Mouse (Mus musculus): ENCODE measurements around the gene Gm26602. TPM values are rescaled to one million over a fixed set of nuclear protein-coding genes. Genes with fewer than 3 reads are reported as not detected.

Gm26602 gene
- polyA plus RNA-seq, 1 experiment = not detected

- Histone ChIP-seq H3K4me2 (ENCODE audit: low read depth) (peak overlapping the region; percentile 71), H3K79me2 (ENCODE audit: control insufficient read depth, insufficient read depth) (no peaks in the 10 kb centered on the region), H3ac (ENCODE audit: control insufficient read depth, insufficient read length) (no peak overlapping the region), H3K27me3 (ENCODE audit: control insufficient read depth, insufficient read depth, insufficient read length) (no peaks in the 10 kb centered on the region), H3K36me3 (ENCODE audit: control insufficient read depth, insufficient read depth) (no peaks in the 10 kb centered on the region), H3K4me3 (no peak overlapping the region)
- TF ChIP-seq POLR2A (IDR thresholded peaks at IDR 0.05; ENCODE audit: insufficient read length, low read depth) (no peak), SRF (IDR thresholded peaks at IDR 0.05; ENCODE audit: control insufficient read depth, insufficient read length, low read depth) (no peak), E2F4 (IDR thresholded peaks at IDR 0.05; ENCODE audit: insufficient read depth) (no peak), MYOG (IDR thresholded peaks at IDR 0.05; ENCODE audit: control insufficient read depth in 1 of 3, insufficient read depth in 1 of 3, insufficient read length in 2 of 3, low read depth in 2 of 3) (no peak), USF1 (IDR thresholded peaks at IDR 0.05; ENCODE audit: low read depth) (no peak), MAX (IDR thresholded peaks at IDR 0.05; ENCODE audit: low read depth) (no peak), MYOD1 (IDR thresholded peaks at IDR 0.05; ENCODE audit: control insufficient read depth in 1 of 3, insufficient read length in 2 of 3, low read depth in 2 of 3) (no peak), TCF3 (IDR thresholded peaks at IDR 0.05; ENCODE audit: insufficient read length, low read depth) (no peak), TCF12 (IDR thresholded peaks at IDR 0.05; ENCODE audit: insufficient read depth, poor library complexity, severe bottlenecking) (no peak), REST (IDR thresholded peaks at IDR 0.05; ENCODE audit: insufficient read depth, insufficient read length) (no peak), POLR2AphosphoS2 (IDR thresholded peaks at IDR 0.05; ENCODE audit: insufficient read length, low read depth) (no peak), CEBPB (IDR thresholded peaks at IDR 0.05; ENCODE audit: insufficient read depth, poor library complexity, severe bottlenecking) (no peak)
Measured at GRCm38 (mm10) chr10:79937775-79938526, 27.3 kb downstream of the Gm26602 start.

- Histone ChIP-seq H3K79me2 (ENCODE audit: control insufficient read depth, insufficient read depth) (no peaks in the 10 kb centered on the region), H3K4me2 (ENCODE audit: low read depth) (no peak overlapping the region), H3K36me3 (ENCODE audit: control insufficient read depth, insufficient read depth) (no peaks in the 10 kb centered on the region), H3K27me3 (ENCODE audit: control insufficient read depth, insufficient read depth, insufficient read length) (no peaks in the 10 kb centered on the region), H3ac (ENCODE audit: control insufficient read depth, insufficient read length) (no peak overlapping the region), H3K4me3 (no peak overlapping the region)
- TF ChIP-seq MYOD1 (IDR thresholded peaks at IDR 0.05; ENCODE audit: control insufficient read depth in 1 of 3, insufficient read length in 2 of 3, low read depth in 2 of 3) = peak in 1 of 3 experiments; percentile 38
- no peak for TF ChIP-seq POLR2AphosphoS2 (IDR thresholded peaks at IDR 0.05; ENCODE audit: insufficient read length, low read depth)
- TF ChIP-seq MYOG (IDR thresholded peaks at IDR 0.05; ENCODE audit: control insufficient read depth in 1 of 3, insufficient read depth in 1 of 3, insufficient read length in 2 of 3, low read depth in 2 of 3) = peak in 1 of 3 experiments; percentile 37
- TF ChIP-seq SRF (IDR thresholded peaks at IDR 0.05; ENCODE audit: control insufficient read depth, insufficient read length, low read depth) = no peak
Measured at GRCm38 (mm10) chr10:79940749-79941148, 30.1 kb downstream of the Gm26602 start.

GRCm38 (mm10) chr10:79942988-79943387 lies 32.3 kb downstream of the Gm26602 start:
- Histone ChIP-seq H3K79me2 (ENCODE audit: control insufficient read depth, insufficient read depth) (no peaks in the 10 kb centered on the region), H3K4me2 (ENCODE audit: low read depth) (no peak overlapping the region), H3ac (ENCODE audit: control insufficient read depth, insufficient read length) (no peak overlapping the region), H3K36me3 (ENCODE audit: control insufficient read depth, insufficient read depth) (no peaks in the 10 kb centered on the region), H3K27me3 (ENCODE audit: control insufficient read depth, insufficient read depth, insufficient read length) (no peaks in the 10 kb centered on the region), H3K4me3 (no peak overlapping the region)
- no peak for TF ChIP-seq POLR2AphosphoS2 (IDR thresholded peaks at IDR 0.05; ENCODE audit: insufficient read length, low read depth)
- TF ChIP-seq MYOD1 (IDR thresholded peaks at IDR 0.05; ENCODE audit: control insufficient read depth in 1 of 3, insufficient read length in 2 of 3, low read depth in 2 of 3) = no peak
- TF ChIP-seq SRF (IDR thresholded peaks at IDR 0.05; ENCODE audit: control insufficient read depth, insufficient read length, low read depth) = no peak
- no peak for TF ChIP-seq TCF3 (IDR thresholded peaks at IDR 0.05; ENCODE audit: insufficient read length, low read depth)
- TF ChIP-seq POLR2A (IDR thresholded peaks at IDR 0.05; ENCODE audit: insufficient read length, low read depth) = no peak
- no peak for TF ChIP-seq CEBPB (IDR thresholded peaks at IDR 0.05; ENCODE audit: insufficient read depth, poor library complexity, severe bottlenecking)
- no peak for TF ChIP-seq REST (IDR thresholded peaks at IDR 0.05; ENCODE audit: insufficient read depth, insufficient read length)
- TF ChIP-seq MYOG (IDR thresholded peaks at IDR 0.05; ENCODE audit: control insufficient read depth in 1 of 3, insufficient read depth in 1 of 3, insufficient read length in 2 of 3, low read depth in 2 of 3) = no peak
- TF ChIP-seq E2F4 (IDR thresholded peaks at IDR 0.05; ENCODE audit: insufficient read depth) = no peak
- TF ChIP-seq USF1 (IDR thresholded peaks at IDR 0.05; ENCODE audit: low read depth) = no peak
- TF ChIP-seq TCF12 (IDR thresholded peaks at IDR 0.05; ENCODE audit: insufficient read depth, poor library complexity, severe bottlenecking) = no peak
- TF ChIP-seq MAX (IDR thresholded peaks at IDR 0.05; ENCODE audit: low read depth) = no peak

GRCm38 (mm10) chr10:79943471-79943901 lies 32.8 kb downstream of the Gm26602 start:
- H3K27me3 ChIP-seq (ENCODE audit: control insufficient read depth, insufficient read depth, insufficient read length) = no peaks in the 10 kb centered on the region
- no peak for TF ChIP-seq SRF (IDR thresholded peaks at IDR 0.05; ENCODE audit: control insufficient read depth, insufficient read length, low read depth)
- no peak for TF ChIP-seq CEBPB (IDR thresholded peaks at IDR 0.05; ENCODE audit: insufficient read depth, poor library complexity, severe bottlenecking)
- TF ChIP-seq USF1 (IDR thresholded peaks at IDR 0.05; ENCODE audit: low read depth) = no peak
- TF ChIP-seq REST (IDR thresholded peaks at IDR 0.05; ENCODE audit: insufficient read depth, insufficient read length) = no peak
- no peak for TF ChIP-seq MYOG (IDR thresholded peaks at IDR 0.05; ENCODE audit: control insufficient read depth in 1 of 3, insufficient read depth in 1 of 3, insufficient read length in 2 of 3, low read depth in 2 of 3)
- no peak for TF ChIP-seq POLR2A (IDR thresholded peaks at IDR 0.05; ENCODE audit: insufficient read length, low read depth)
- TF ChIP-seq MAX (IDR thresholded peaks at IDR 0.05; ENCODE audit: low read depth) = no peak
- no peak for TF ChIP-seq POLR2AphosphoS2 (IDR thresholded peaks at IDR 0.05; ENCODE audit: insufficient read length, low read depth)
- TF ChIP-seq TCF3 (IDR thresholded peaks at IDR 0.05; ENCODE audit: insufficient read length, low read depth) = no peak
- TF ChIP-seq MYOD1 (IDR thresholded peaks at IDR 0.05; ENCODE audit: control insufficient read depth in 1 of 3, insufficient read length in 2 of 3, low read depth in 2 of 3) = no peak
- no peak for TF ChIP-seq TCF12 (IDR thresholded peaks at IDR 0.05; ENCODE audit: insufficient read depth, poor library complexity, severe bottlenecking)
- no peak for TF ChIP-seq E2F4 (IDR thresholded peaks at IDR 0.05; ENCODE audit: insufficient read depth)
- H3K36me3 ChIP-seq (ENCODE audit: control insufficient read depth, insufficient read depth) = no peaks in the 10 kb centered on the region
- H3K4me3 ChIP-seq = no peak overlapping the region
- no peaks in the 10 kb centered on the region for H3K79me2 ChIP-seq (ENCODE audit: control insufficient read depth, insufficient read depth)
- H3ac ChIP-seq (ENCODE audit: control insufficient read depth, insufficient read length) = no peak overlapping the region
- H3K4me2 ChIP-seq (ENCODE audit: low read depth) = no peak overlapping the region

Measured in myocyte (in vitro differentiated cells).